Mouse (Mus musculus): ENCODE results near the gene Ttll5. TPM values are rescaled to one million over a fixed set of nuclear protein-coding genes. Genes with fewer than 3 reads are reported as not detected.

The Ttll5 gene
- polyA plus RNA-seq, 1 experiment from 2014 or later: 15.5 TPM

- ATAC-seq (no peak), DNase-seq (ENCODE audit: low spot score) (no peak)
- Histone ChIP-seq H3K4me1 (ENCODE audit: control insufficient read depth, insufficient read depth, low read length) (peaks cover 21% of the 10 kb centered on the region), H3K27ac (ENCODE audit: low read depth, low read length) (no peak overlapping the region), H3K9me3 (replicated peaks; ENCODE audit: control insufficient read depth, low read length) (no peaks in the 10 kb centered on the region), H3K4me3 (ENCODE audit: low read depth, low read length) (no peak overlapping the region), H3K4me2 (ENCODE audit: low read length) (no peak overlapping the region), H3K9ac (ENCODE audit: low read length) (no peak overlapping the region), H3K27me3 (replicated peaks; ENCODE audit: control insufficient read depth, insufficient read depth, low read length) (no peaks in the 10 kb centered on the region), H3K36me3 (ENCODE audit: control insufficient read depth, insufficient read depth, low read length) (no peaks in the 10 kb centered on the region)
- WGBS: 91% methylated on average over 4 of the region's 4 CpGs
Observed at GRCm38 (mm10) chr12:85988121-85988520, 163.7 kb downstream of the Ttll5 start.

GRCm38 (mm10) chr12:85988818-85989377 lies 164.4 kb downstream of the Ttll5 start:
- no peak overlapping the region for H3K27ac ChIP-seq (ENCODE audit: low read depth, low read length)
- no peak overlapping the region for H3K4me2 ChIP-seq (ENCODE audit: low read length)
- H3K4me1 ChIP-seq (ENCODE audit: control insufficient read depth, insufficient read depth, low read length): peaks cover 21% of the 10 kb centered on the region
- WGBS: 92% methylated on average over 4 of the region's 4 CpGs
- ATAC-seq (no peak), DNase-seq (ENCODE audit: low spot score) (no peak)
- H3K9me3 ChIP-seq (replicated peaks; ENCODE audit: control insufficient read depth, low read length): no peaks in the 10 kb centered on the region
- H3K36me3 ChIP-seq (ENCODE audit: control insufficient read depth, insufficient read depth, low read length): no peaks in the 10 kb centered on the region
- H3K27me3 ChIP-seq (replicated peaks; ENCODE audit: control insufficient read depth, insufficient read depth, low read length): no peaks in the 10 kb centered on the region
- no peak overlapping the region for H3K4me3 ChIP-seq (ENCODE audit: low read depth, low read length)
- no peak overlapping the region for H3K9ac ChIP-seq (ENCODE audit: low read length)

GRCm38 (mm10) chr12:85992013-85992837 lies 167.8 kb downstream of the Ttll5 start:
- DNase-seq (ENCODE audit: low spot score): peak; percentile 42
- H3K27ac ChIP-seq (ENCODE audit: low read depth, low read length): no peak overlapping the region
- no peaks in the 10 kb centered on the region for H3K9me3 ChIP-seq (replicated peaks; ENCODE audit: control insufficient read depth, low read length)
- no peak overlapping the region for H3K4me2 ChIP-seq (ENCODE audit: low read length)
- H3K36me3 ChIP-seq (ENCODE audit: control insufficient read depth, insufficient read depth, low read length): 0 out of 2 replicates have a peak, but pooled peaks cover 3% of the 10 kb centered on the region
- H3K27me3 ChIP-seq (replicated peaks; ENCODE audit: control insufficient read depth, insufficient read depth, low read length): no peaks in the 10 kb centered on the region
- ATAC-seq: no peak
- H3K9ac ChIP-seq (ENCODE audit: low read length): no peak overlapping the region
- 60% methylated on average over 7 of the region's 7 CpGs for WGBS
- H3K4me3 ChIP-seq (ENCODE audit: low read depth, low read length): no peak overlapping the region
- H3K4me1 ChIP-seq (ENCODE audit: control insufficient read depth, insufficient read depth, low read length): peaks cover 7% of the 10 kb centered on the region; the same call in 1 of the 2 replicates

GRCm38 (mm10) chr12:85992838-85993234 lies 168.4 kb downstream of the Ttll5 start:
- Histone ChIP-seq H3K36me3 (ENCODE audit: control insufficient read depth, insufficient read depth, low read length) (0 out of 2 replicates have a peak, but pooled peaks cover 3% of the 10 kb centered on the region), H3K4me2 (ENCODE audit: low read length) (no peak overlapping the region), H3K9ac (ENCODE audit: low read length) (no peak overlapping the region), H3K27me3 (replicated peaks; ENCODE audit: control insufficient read depth, insufficient read depth, low read length) (no peaks in the 10 kb centered on the region), H3K4me1 (ENCODE audit: control insufficient read depth, insufficient read depth, low read length) (peaks cover 4% of the 10 kb centered on the region; the same call in 1 of the 2 replicates), H3K27ac (ENCODE audit: low read depth, low read length) (no peak overlapping the region), H3K9me3 (replicated peaks; ENCODE audit: control insufficient read depth, low read length) (no peaks in the 10 kb centered on the region), H3K4me3 (ENCODE audit: low read depth, low read length) (no peak overlapping the region)
- ATAC-seq: no peak
- 91% methylated on average over 2 of the region's 2 CpGs for WGBS
- DNase-seq (ENCODE audit: low spot score): no peak

- no peak overlapping the region for H3K27ac ChIP-seq (ENCODE audit: low read depth, low read length)
- no peak for ATAC-seq
- no peaks in the 10 kb centered on the region for H3K27me3 ChIP-seq (replicated peaks; ENCODE audit: control insufficient read depth, insufficient read depth, low read length)
- peaks cover 4% of the 10 kb centered on the region; the same call in 1 of the 2 replicates for H3K4me1 ChIP-seq (ENCODE audit: control insufficient read depth, insufficient read depth, low read length)
- no peaks in the 10 kb centered on the region for H3K9me3 ChIP-seq (replicated peaks; ENCODE audit: control insufficient read depth, low read length)
- WGBS: 90% methylated on average over 5 of the region's 5 CpGs
- H3K4me3 ChIP-seq (ENCODE audit: low read depth, low read length): no peak overlapping the region
- no peak overlapping the region for H3K9ac ChIP-seq (ENCODE audit: low read length)
- DNase-seq (ENCODE audit: low spot score): no peak
- H3K36me3 ChIP-seq (ENCODE audit: control insufficient read depth, insufficient read depth, low read length): 0 out of 2 replicates have a peak, but pooled peaks cover 3% of the 10 kb centered on the region
- no peak overlapping the region for H3K4me2 ChIP-seq (ENCODE audit: low read length)
Observed at GRCm38 (mm10) chr12:85993790-85994360, 169.4 kb downstream of the Ttll5 start.

GRCm38 (mm10) chr12:86000641-86001073 lies 176.2 kb downstream of the Ttll5 start:
- no peak overlapping the region for H3K4me3 ChIP-seq (ENCODE audit: low read depth, low read length)
- 0 out of 2 replicates have a peak, but pooled peaks cover 3% of the 10 kb centered on the region for H3K36me3 ChIP-seq (ENCODE audit: control insufficient read depth, insufficient read depth, low read length)
- ATAC-seq: peak; percentile 92
- peaks cover 19% of the 10 kb centered on the region for H3K4me1 ChIP-seq (ENCODE audit: control insufficient read depth, insufficient read depth, low read length)
- H3K9ac ChIP-seq (ENCODE audit: low read length): peak overlapping the region; percentile 13; the same call in 1 of the 2 replicates
- 19% methylated on average over 9 of the region's 9 CpGs for WGBS
- peak overlapping the region; percentile 14; the same call in 1 of the 2 replicates for H3K4me2 ChIP-seq (ENCODE audit: low read length)
- no peaks in the 10 kb centered on the region for H3K27me3 ChIP-seq (replicated peaks; ENCODE audit: control insufficient read depth, insufficient read depth, low read length)
- peak overlapping the region; percentile 75 for H3K27ac ChIP-seq (ENCODE audit: low read depth, low read length)
- DNase-seq (ENCODE audit: low spot score): peak; percentile 81
- H3K9me3 ChIP-seq (replicated peaks; ENCODE audit: control insufficient read depth, low read length): no peaks in the 10 kb centered on the region

- peak overlapping the region; percentile 75 for H3K27ac ChIP-seq (ENCODE audit: low read depth, low read length)
- no peaks in the 10 kb centered on the region for H3K9me3 ChIP-seq (replicated peaks; ENCODE audit: control insufficient read depth, low read length)
- 44% methylated on average over 7 of the region's 7 CpGs for WGBS
- ATAC-seq: peak; percentile 44
- peaks cover 19% of the 10 kb centered on the region for H3K4me1 ChIP-seq (ENCODE audit: control insufficient read depth, insufficient read depth, low read length)
- 0 out of 2 replicates have a peak, but pooled peaks cover under 1% of the 10 kb centered on the region for H3K36me3 ChIP-seq (ENCODE audit: control insufficient read depth, insufficient read depth, low read length)
- H3K4me2 ChIP-seq (ENCODE audit: low read length): no peak overlapping the region
- H3K27me3 ChIP-seq (replicated peaks; ENCODE audit: control insufficient read depth, insufficient read depth, low read length): no peaks in the 10 kb centered on the region
- peak overlapping the region; percentile 17; the same call in 1 of the 2 replicates for H3K9ac ChIP-seq (ENCODE audit: low read length)
- no peak for DNase-seq (ENCODE audit: low spot score)
- no peak overlapping the region for H3K4me3 ChIP-seq (ENCODE audit: low read depth, low read length)
Observed at GRCm38 (mm10) chr12:86001120-86001655, 176.7 kb downstream of the Ttll5 start.

- WGBS: 94% methylated on average over 3 of the region's 3 CpGs
- DNase-seq (ENCODE audit: low spot score) (no peak), ATAC-seq (no peak)
- H3K4me2 ChIP-seq (ENCODE audit: low read length): no peak overlapping the region
- no peak overlapping the region for H3K9ac ChIP-seq (ENCODE audit: low read length)
- no peaks in the 10 kb centered on the region for H3K9me3 ChIP-seq (replicated peaks; ENCODE audit: control insufficient read depth, low read length)
- peaks cover 19% of the 10 kb centered on the region for H3K4me1 ChIP-seq (ENCODE audit: control insufficient read depth, insufficient read depth, low read length)
- H3K27me3 ChIP-seq (replicated peaks; ENCODE audit: control insufficient read depth, insufficient read depth, low read length): no peaks in the 10 kb centered on the region
- H3K36me3 ChIP-seq (ENCODE audit: control insufficient read depth, insufficient read depth, low read length): no peaks in the 10 kb centered on the region
- no peak overlapping the region for H3K27ac ChIP-seq (ENCODE audit: low read depth, low read length)
- no peak overlapping the region for H3K4me3 ChIP-seq (ENCODE audit: low read depth, low read length)
Observed at GRCm38 (mm10) chr12:86004627-86005026, 180.2 kb downstream of the Ttll5 start.
